Mouse (Mus musculus) heart, adult 2 months (tissue): ENCODE results near the gene Clcnka. TPM values are rescaled to one million over a fixed set of nuclear protein-coding genes. Genes with fewer than 3 reads are reported as not detected.

ENCODE experiments used
- DNase-seq, 2 experiments: peaks; one replicate each; pipeline ENCODE4 v3.0.0; 2021
- H3K27ac ChIP-seq: fragments of 200-600 bp; 2 replicates; pipeline ENCODE4 v1.8.1; 2022
- H3K27me3 ChIP-seq: fragments of 200-500 bp; 2 replicates; pipeline ENCODE4 v1.6.1; 2012; ENCODE audit warnings: mild to moderate bottlenecking, low read length, inconsistent platforms, mixed read lengths; ENCODE audit not compliant: control insufficient read depth, insufficient read depth
- H3K36me3 ChIP-seq: fragments of 200-500 bp; 2 replicates; pipeline ENCODE4 v1.6.1; 2012; ENCODE audit warnings: low read length, inconsistent platforms; ENCODE audit not compliant: control insufficient read depth, insufficient read depth
- H3K4me1 ChIP-seq: fragments of 200-500 bp; 2 replicates; pipeline ENCODE4 v1.6.1; 2011; ENCODE audit warnings: low read length; ENCODE audit not compliant: control insufficient read depth, insufficient read depth
- H3K4me3 ChIP-seq: fragments of 200-600 bp; 2 replicates; pipeline ENCODE4 v1.8.1; 2022
- H3K79me2 ChIP-seq: fragments of 200-500 bp; replicated peaks from 2 replicates; pipeline ENCODE4 v1.6.1; 2012; ENCODE audit warnings: mild to moderate bottlenecking, inconsistent platforms, low read length, moderate library complexity, mixed read lengths; ENCODE audit not compliant: control insufficient read depth, insufficient read depth
- H3K9ac ChIP-seq: fragments of 200-500 bp; 2 replicates; pipeline ENCODE4 v1.6.1; 2012; ENCODE audit warnings: low read depth, mild to moderate bottlenecking, control low read depth, inconsistent platforms, low read length, mixed read lengths
- CTCF ChIP-seq: fragments of 200-600 bp; IDR thresholded peaks from 2 replicates; pipeline ENCODE4 v1.8.1; 2022; ENCODE audit warnings: antibody characterized with exemption, mild to moderate bottlenecking, moderate library complexity
- EP300 ChIP-seq: fragments of 200-500 bp; IDR thresholded peaks from 2 replicates; pipeline ENCODE4 v1.6.1; 2011; ENCODE audit warnings: low read depth, low read length, control low read depth; ENCODE audit not compliant: insufficient read depth
- POLR2A ChIP-seq: fragments of 200-500 bp; IDR thresholded peaks from 2 replicates; pipeline ENCODE4 v1.6.1; 2011; ENCODE audit warnings: mild to moderate bottlenecking, low read depth, low read length, control low read depth; ENCODE audit not compliant: insufficient read depth
- WGBS: fragments of 180-500 bp; shearing (Covaris S2); methylation state at CpG from one replicate; pipeline ENCODE4 v1.1.7; 2018; 5-methylcytosine and 5-hydroxymethylcytosine counted together
- intact Hi-C: fragments of 180-260 bp; cut with DNase I; formaldehyde crosslinking; loops from one replicate; pipeline ENCODE4 v1.15.1; 2025
- polyA plus RNA-seq: library from polyadenylated mRNA; depleted of rRNA; stranded (reverse); fragments of >200 nt; gene quantifications from 2 replicates; pipeline ENCODE4 v1.2.3, GENCODE M21; 2012
- total RNA-seq, 2 experiments: library from RNA; stranded (reverse); gene quantifications; 2 replicates each; pipeline ENCODE4 v1.2.3; 2021

The Clcnka gene
- total and polyA plus RNA-seq, 3 experiments, result 0.04 TPM; not detected in 2

DNA sequence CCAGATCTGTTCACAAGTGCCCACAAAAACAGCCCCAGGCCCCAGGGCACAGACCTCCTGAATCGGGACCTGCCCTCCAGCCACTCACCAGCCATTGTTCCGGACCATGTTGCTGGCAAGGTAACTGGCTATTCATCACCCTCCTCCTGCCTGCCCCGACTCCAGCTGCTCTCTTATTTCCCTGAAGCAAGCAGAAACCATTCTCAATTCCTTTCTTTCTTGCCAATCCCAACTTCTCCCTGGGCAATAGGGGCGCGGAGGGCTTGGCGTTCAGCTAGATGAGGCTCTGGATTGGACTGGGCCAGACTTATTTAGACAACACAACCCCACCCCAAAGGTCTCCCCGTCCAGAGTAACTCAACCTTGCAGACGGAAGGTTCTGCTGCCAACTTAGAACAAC lies 18.9 kb downstream of the Clcnka start:
- Histone ChIP-seq H3K4me3 (no peak overlapping the region), H3K27me3 (peaks cover 3% of the 10 kb centered on the region), H3K4me1 (no peaks in the 10 kb centered on the region), H3K36me3 (no peaks in the 10 kb centered on the region), H3K79me2 (no peaks in the 10 kb centered on the region), H3K27ac (no peak overlapping the region), H3K9ac (no peak overlapping the region)
- DNase-seq, result no peak
- TF ChIP-seq CTCF (no peak), EP300 (no peak), POLR2A (no peak)
- intact Hi-C loops, result no loop called here
- 67% methylated on average over 8 of the region's 8 CpGs for WGBS

DNA sequence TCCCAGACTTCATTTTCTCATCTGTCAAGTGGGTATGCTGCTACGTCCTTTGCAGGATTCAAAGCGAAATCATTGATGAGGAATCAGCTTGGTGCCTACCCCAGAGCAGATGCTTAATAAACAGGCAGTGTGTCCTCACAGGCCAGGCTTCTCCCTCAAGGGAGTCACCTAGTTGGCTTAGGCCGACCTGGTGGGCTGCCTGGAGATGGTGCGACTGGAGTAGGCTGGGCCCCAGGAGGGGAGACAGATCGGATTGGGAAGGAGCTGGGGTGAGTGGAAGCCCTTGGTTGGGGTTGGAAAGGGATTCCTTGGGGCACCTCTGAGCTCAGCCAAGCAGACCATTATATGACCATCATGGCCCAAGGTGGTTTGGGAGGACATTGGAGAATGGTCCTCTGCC lies 26.1 kb downstream of the Clcnka start:
- Histone ChIP-seq H3K36me3 (no peaks in the 10 kb centered on the region), H3K27ac (no peak overlapping the region), H3K9ac (no peak overlapping the region), H3K27me3 (0 out of 2 replicates have a peak, but pooled peaks cover 2% of the 10 kb centered on the region), H3K4me3 (no peak overlapping the region), H3K79me2 (no peaks in the 10 kb centered on the region), H3K4me1 (no peaks in the 10 kb centered on the region)
- intact Hi-C loops, result no loop called here
- DNase-seq, result no peak
- WGBS, result 95% methylated on average over 5 of the region's 5 CpGs
- no peak for TF ChIP-seq CTCF
- TF ChIP-seq EP300, result no peak
- no peak for TF ChIP-seq POLR2A

DNA sequence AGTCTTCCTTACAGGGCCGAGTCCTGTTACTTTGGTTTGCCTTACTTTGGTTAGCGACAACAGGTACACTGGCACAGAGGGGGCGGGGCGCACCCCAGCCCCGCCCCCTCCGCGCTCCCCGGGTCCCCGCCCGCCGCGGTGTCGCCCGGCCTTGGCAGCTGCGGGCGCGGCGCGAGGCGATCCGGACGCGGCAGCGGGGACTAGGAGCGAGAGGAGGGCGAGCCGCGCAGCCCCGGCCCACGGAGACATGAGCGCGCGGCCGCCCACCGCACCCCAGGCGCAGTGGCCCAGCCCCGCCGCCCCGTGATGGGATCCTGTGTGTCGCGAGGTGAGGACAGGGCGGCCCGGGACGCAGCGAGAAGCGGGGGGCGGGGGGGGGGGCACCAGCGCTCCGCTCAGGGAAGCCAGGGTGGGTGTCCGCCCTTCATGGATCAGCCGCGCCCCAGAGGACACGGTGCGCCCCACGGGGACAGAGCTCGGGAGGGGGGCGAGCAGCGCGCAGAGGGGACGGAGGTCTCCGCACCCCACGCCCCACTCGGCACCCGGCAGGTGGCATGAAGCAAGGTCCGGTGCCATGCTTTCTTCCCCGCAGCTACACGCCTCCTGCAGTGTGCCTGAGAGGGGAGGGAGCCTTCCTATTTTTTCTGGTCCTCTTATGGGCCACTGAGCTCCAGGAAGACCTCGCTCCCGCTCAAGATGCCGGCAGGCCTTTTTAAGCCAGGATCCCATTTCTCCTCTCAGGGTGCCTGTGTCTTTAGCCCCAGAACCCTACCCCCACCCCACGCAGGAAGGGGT lies 30.3 kb downstream of the Clcnka start, which contains the start of gene Fam131c:
Fam131c (plus strand) TSS at position 224 of the 795 bp plus-strand sequence.
- peak within 1 kb of the TSS; percentile 72 for H3K9ac ChIP-seq
- H3K4me3 ChIP-seq, result peak within 1 kb of the TSS; percentile 40
- DNase-seq, result peak; percentile 49 to 51
- H3K27me3 ChIP-seq, result 0 out of 2 replicates have a peak, but pooled peaks cover 2% of the 10 kb centered on the region
- no peak for TF ChIP-seq CTCF
- no peak for TF ChIP-seq POLR2A
- TF ChIP-seq EP300, result no peak
- no peaks in the 10 kb centered on the region for H3K4me1 ChIP-seq
- intact Hi-C loops, result loop anchor here (5.0 kb wide), 1 partner anchor 146 kb away; no protein-coding TSS in a partner anchor
- no peak within 1 kb of the TSS for H3K27ac ChIP-seq
- whole genome bisulfite sequencing, result 4% methylated on average over 63 of the region's 71 CpGs
- no peaks in the 10 kb centered on the region for H3K36me3 ChIP-seq
- H3K79me2 ChIP-seq, result no peaks in the 10 kb centered on the region

DNA sequence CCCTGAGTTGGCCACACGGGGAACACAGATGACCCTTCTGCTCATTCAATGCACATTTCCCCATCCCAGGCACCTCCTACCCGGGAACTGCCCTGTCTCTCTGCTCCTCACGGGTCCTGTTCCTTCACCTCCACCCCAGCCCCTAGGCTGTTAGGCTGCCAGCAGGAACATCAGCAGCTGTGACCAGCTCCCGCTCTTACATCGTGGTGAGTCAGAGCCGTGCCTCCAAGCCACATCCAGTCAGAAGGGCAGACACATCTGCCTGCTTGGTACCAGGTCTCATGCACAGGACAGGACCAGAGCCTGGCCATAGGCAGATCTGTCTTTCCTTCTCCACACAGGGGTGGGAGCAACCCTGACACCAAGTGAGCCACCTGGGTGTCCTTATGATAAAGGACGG lies 32.6 kb downstream of the Clcnka start:
- no peaks in the 10 kb centered on the region for H3K36me3 ChIP-seq
- H3K27ac ChIP-seq, result no peak overlapping the region
- no peak overlapping the region for H3K4me3 ChIP-seq
- DNase-seq, result no peak
- H3K9ac ChIP-seq, result no peak overlapping the region
- intact Hi-C loops, result loop anchor here (5.0 kb wide), 1 partner anchor 144 kb away; no protein-coding TSS in a partner anchor
- no peaks in the 10 kb centered on the region for H3K79me2 ChIP-seq
- no peak for TF ChIP-seq POLR2A
- 60% methylated on average over 7 of the region's 7 CpGs for WGBS
- H3K4me1 ChIP-seq, result peaks cover 2% of the 10 kb centered on the region
- 0 out of 2 replicates have a peak, but pooled peaks cover 2% of the 10 kb centered on the region for H3K27me3 ChIP-seq

DNA sequence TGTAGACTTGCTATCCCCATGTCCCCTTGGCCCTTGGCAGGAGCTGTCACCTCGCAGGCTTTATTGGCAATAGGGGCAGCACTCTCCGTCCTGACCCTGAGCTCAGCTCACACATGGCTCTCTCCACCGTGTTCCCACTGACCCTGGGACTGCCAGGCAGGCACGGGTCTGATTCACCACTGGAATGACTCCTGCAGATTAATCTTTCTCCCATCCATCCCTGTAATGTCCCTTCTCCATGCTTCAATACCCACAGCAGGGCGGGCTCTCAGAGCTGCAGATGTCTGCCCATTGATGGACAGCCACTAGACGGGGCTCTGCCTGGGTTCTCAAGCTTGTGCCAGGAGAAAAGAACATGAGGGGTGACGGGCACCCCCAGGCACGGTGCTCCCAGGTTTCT lies 33.4 kb downstream of the Clcnka start:
- H3K79me2 ChIP-seq, result no peaks in the 10 kb centered on the region
- H3K4me1 ChIP-seq, result peaks cover 2% of the 10 kb centered on the region
- H3K4me3 ChIP-seq, result no peak overlapping the region
- WGBS, result 67% methylated on average over 8 of the region's 8 CpGs
- H3K9ac ChIP-seq, result no peak overlapping the region
- no peak overlapping the region for H3K27ac ChIP-seq
- TF ChIP-seq EP300 (no peak), CTCF (no peak), POLR2A (no peak)
- DNase-seq, result no peak
- H3K36me3 ChIP-seq, result no peaks in the 10 kb centered on the region
- H3K27me3 ChIP-seq, result 0 out of 2 replicates have a peak, but pooled peaks cover 2% of the 10 kb centered on the region
- intact Hi-C loops, result loop anchor here (5.0 kb wide), 1 partner anchor 143 kb away; no protein-coding TSS in a partner anchor

DNA sequence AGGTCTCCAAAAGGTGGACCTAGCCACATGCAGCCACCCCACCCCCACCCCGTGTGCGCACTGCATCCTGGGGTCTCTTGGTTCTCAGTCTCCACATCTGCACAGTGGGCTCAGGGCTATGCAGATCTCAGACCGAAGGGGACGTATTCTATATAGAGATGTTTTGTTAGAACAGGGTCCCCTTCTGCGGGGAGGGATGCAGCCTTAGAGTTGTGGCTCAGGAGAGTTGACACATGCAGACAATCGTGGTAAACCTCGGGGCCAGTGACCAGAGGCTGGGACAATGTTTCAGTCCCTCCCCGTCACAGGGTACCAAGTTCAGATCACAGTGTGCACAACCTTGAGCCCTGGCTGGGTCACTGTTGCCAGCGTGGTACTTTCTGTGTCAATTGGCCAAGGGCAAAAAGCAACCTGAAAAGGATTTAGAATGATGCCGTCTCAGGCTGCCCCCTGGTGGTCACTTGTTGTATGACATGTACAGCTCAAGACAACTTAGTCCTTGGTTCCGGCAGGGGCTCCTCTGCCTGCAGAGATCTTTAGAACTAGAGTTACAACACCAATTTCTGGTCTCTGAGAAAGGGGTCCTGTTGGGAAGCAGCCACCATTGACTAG lies 35.5 kb downstream of the Clcnka start:
- TF ChIP-seq POLR2A, result no peak
- peak; percentile 96 for TF ChIP-seq CTCF
- peak; percentile 79; the same call in 1 of the 2 replicates for TF ChIP-seq EP300
- no peak overlapping the region for H3K27ac ChIP-seq
- WGBS, result 24% methylated on average over 11 of the region's 11 CpGs
- H3K27me3 ChIP-seq, result no peaks in the 10 kb centered on the region
- no peaks in the 10 kb centered on the region for H3K79me2 ChIP-seq
- H3K9ac ChIP-seq, result no peak overlapping the region
- no peaks in the 10 kb centered on the region for H3K36me3 ChIP-seq
- DNase-seq, result peak; percentile 75 to 85
- H3K4me1 ChIP-seq, result peaks cover 2% of the 10 kb centered on the region
- H3K4me3 ChIP-seq, result no peak overlapping the region
- intact Hi-C loops, result loop anchor here (1.0 to 5.0 kb wide), 4 partner anchors 36 to 221 kb away; no protein-coding TSS in a partner anchor
